Mouse (Mus musculus): Measurements from ENCODE around the gene Plekhh2.

Gene Plekhh2

DNA sequence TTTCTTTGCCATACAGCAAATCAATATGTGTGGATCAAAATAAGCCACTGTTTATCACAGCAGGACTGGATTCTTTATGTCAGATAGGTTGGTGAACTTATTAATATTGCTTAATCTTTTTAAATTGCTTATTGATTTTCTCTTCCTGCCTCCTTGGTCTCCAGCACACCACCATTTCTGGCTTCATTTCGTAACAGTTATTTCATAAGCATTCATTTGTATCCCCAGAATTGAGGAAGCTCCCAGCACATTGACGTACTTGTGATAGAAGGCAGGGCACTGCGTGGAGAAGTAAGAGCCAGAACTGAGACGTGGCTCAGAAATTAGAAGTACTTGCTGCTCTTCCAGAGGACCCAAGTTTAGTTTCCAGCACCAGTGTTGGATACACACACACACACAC lies 135.9 kb downstream of the Plekhh2 start:
- DNase-seq = no peak

DNA sequence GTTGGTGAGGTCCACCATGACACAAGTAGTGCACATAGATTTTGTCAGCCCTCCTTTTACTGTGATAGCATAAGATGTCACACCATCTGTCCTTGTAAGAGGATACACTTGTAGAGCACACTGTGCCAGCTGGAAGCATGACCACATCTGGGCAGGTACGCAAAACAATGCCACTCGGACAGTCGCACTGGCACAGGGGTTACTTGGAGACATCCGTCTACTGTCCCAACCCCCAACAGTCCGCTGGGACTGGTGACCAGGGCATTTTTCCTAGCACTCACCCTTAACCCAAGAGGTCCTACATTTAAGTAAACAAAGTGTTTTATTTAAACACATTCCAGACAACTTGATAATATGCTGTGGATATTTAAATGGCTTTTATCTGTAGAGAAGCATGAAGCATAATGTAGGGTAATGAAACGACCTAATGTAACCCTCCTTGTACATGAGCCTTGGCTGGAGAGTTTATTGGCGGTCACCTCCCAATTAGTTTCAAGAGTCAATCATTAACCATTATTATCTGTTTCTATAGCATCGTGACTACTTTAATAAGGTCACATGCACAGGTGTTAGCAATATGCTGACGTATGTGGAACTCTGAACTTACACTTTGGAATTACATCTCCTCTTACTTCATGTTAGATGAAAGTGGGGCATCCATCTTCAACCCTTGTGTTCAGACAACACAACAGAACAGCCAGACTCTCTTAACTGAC lies 138.8 kb downstream of the Plekhh2 start:
- no peak for DNase-seq

DNA sequence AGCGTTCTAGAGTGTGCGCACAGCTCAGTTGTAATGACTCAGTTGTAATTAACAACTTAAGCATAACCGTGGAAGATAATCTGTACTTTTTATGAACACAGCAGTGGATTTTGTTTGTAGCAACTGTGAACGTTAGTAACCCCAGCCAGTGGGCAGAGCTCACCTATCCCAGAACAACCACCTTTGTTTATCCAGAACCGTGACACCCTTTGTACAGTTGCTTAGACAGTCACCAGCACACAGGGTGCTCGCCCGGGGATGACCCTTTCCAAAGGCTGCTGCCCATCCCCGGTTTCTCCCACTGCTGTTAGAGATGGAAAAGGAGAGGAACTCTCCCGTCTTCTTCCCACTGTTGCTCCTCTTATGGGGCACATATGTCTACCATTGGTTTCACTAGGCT lies 141.8 kb downstream of the Plekhh2 start:
- no peak for DNase-seq

DNA sequence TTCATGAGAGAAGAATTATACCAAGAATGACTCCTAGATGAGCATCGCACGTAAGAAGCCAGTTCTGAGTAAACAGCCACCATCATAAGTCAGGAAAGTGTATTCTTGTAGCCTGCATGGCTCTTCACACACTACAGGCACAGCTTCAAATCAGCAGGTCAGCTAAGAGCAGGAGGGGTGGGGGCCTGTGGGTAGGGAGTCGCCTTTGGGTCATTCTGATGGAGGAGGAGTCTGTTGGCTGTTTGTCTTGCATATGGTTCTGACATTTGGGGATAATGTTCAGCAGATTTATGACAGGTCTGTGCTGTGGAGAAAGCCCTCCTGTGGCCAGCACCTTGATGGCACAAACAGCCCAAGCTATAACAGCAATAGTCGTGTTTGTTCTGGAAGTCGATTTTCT lies 144.5 kb downstream of the Plekhh2 start:
- DNase-seq = no peak

DNA sequence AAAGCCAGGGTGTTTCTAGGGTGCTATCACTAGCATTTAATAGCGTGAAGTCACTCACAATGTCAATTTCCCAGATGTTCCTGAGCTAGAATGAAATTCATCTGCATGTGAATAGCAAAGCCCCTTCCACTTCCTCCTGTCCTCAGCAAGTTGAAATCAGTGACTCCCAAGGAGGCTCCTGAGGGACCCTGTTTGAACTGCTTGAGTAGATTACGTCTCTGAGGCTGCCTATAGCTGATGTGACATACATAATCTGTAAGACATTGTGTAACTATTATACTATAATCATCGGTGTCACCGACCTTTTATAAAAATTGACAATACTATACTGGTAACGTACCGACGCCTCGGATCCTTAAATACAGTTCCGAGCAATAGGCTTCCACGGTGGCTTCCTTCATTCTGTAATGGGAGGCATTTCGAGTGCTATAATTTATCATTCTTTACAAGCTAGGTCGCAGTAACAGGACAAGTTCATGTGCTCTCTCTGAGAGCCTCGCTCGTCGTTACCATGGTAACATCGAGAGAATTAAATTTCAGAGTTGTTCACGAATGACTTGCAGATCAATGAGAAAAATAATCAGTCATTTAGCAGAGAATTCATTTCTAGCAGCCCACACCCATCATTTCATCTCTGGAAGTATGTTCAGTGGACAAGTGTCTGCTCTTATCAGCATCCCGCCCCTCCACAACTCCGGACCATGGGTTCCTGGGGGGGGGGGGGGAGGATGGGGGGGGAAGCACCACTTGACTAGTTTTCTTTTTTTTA lies 145.1 kb downstream of the Plekhh2 start:
- DNase-seq = no peak

DNA sequence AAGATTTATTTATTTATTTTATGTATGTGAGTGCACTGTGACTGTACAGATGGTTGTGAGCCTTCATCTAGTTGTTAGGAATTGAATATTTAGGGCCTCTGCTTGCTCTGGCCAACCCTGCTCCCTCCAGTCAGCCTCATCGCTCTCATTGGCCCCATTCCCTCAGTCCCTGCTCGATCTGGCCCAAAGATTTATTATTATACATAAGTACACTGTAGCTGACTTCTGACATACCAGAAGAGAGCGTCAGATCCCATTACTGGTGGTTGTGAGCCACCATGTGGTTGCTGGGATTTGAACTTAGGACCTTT lies 145.7 kb downstream of the Plekhh2 start:
- no peak for DNase-seq

DNA sequence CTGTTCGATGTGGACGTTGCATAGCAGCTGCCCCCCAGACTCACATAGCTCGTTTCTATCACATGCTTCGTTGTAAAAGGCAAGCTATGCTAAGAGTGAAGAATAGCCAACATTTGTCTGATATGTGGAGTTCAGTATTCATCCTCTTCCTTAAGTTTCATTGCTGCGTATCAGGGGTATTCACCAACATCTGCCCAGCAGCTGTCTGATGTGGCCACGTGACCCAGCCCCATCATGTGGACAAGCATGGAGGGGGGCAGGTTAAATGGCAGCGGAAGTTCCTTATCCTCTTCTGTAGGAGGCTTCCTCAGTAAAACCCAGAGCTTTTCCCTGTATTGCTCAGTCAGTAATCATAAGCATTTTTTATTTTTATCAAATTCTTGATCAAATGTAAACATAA lies 146.1 kb downstream of the Plekhh2 start:
- DNase-seq = no peak

DNA sequence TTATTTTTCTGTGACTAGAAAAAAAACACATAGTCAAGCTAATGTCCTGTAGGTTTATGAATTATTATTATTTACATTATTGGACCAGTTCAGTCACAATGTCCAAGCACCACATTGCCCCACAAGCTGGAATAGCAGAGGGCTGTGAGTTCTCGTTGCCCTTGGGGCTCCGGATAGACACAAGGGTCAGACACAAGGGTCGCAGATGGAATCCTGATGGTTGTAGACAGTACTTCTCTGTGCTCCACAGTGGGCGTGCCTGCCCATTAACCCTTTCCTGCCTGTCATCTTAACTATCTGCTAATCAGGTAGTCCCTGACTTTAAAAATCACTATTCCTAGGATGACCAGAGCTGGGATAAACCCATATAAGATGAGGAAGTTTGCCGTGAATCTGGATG lies 146.5 kb downstream of the Plekhh2 start:
- DNase-seq = no peak

DNA sequence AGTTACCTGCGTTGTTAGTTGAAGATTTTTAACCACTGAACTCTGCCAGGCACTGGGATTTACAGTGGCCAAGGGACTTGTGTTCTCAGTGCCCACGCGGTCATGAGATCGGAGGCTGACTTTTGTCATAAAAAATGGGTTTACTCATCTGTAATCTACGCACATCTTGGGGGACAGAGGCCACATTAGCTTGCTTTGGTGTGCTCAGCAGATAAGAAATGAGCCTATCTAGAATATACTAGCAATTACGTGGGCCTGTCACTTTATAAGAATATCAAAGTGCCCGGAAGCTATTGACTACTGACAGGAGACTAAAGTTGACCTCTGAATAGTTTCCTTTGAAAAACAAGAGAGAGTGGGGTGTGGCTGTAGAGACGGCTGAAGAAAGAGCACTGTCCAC lies 147.3 kb downstream of the Plekhh2 start:
- no peak for DNase-seq

DNA sequence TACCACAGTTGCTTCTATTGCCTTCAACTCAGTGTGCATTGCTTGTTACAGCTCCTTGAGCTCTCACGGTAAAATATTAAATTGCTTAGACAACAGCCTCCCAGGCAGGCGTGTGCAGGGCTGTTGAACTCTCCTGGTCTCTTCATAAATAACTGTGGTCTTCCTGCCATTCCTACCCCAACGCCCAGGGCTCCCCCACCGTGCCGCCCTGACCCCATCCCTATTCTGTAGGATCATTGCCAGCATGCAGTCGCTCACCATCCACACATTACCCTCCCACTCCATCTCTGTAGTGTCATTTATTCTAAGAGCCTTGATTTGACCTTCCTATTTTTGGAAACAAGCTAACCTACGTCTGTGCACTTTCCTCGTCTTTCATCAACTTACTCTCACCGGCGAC lies 153.4 kb downstream of the Plekhh2 start:
- DNase-seq = no peak

DNA sequence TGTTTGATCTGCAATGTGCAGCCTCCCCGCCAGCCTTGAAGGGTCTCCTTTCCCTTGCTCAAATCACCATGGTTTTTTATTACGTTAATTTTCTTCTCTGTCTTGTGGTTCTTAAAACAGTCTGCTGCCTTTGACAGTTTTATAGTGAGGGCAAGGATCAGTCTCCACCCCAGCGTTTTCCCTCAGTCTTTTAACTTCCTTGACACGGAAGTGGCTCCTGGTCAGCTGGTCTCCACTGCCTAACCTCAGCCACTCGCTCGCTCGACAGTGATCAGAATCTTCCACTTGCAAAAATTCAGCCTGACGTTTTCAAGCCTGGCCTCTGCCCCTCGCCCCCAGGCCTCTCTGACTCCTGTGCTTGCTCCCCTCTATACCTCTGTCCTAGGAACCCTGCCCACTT lies 154.0 kb downstream of the Plekhh2 start:
- DNase-seq = no peak

DNA sequence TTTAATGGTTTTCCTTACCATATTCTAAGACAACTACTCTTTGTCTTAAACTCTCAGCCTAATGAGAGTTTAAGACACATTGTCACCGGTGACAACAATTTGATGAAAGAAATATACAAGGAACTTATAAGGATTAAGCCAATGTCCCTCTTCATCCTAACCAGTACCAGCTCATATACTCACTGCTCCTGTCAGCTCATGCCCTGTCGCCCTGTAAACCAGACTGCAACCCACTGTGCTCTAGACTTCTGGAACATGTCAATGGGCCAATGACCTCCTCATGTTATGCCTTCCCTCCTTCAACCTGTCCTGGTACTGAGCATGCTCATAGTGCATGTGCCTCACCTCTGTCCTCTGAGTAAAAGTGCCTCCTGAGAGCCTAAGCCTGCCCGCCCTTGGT lies 156.2 kb downstream of the Plekhh2 start:
- no peak for DNase-seq
